8 mouse cellular contexts compared by ENCODE assay signal in genomic region chr7:70281381-70281750, GRCm38 (mm10).
A peak's percentile ranks its signal among the peaks of the same experiment; 100 is the strongest.
DNase-seq lines count a peak whose midpoint lies in the region; ATAC-seq lines count a peak whose summit lies in the region.

No protein-coding gene starts in this region.

- H3K4me3 ChIP-seq in lung, embryonic 16.5 days (ENCODE audit: low read length) = peak overlapping the region; percentile 45
- H3K4me3 ChIP-seq in limb, embryonic 11.5 days (ENCODE audit: low read depth, low read length) = no peak overlapping the region
- no peak overlapping the region for H3K4me3 ChIP-seq in stomach, embryonic 15.5 days (replicated peaks)

- H3K27ac ChIP-seq in lung, embryonic 16.5 days (ENCODE audit: low read length) = no peak overlapping the region
- H3K27ac ChIP-seq in limb, embryonic 11.5 days (replicated peaks; ENCODE audit: low read depth, low read length) = no peak overlapping the region
- no peak overlapping the region for H3K27ac ChIP-seq in stomach, embryonic 15.5 days

- no peaks in the 10 kb centered on the region for H3K9me3 ChIP-seq in lung, embryonic 16.5 days (ENCODE audit: control insufficient read depth, low read length)
- no peaks in the 10 kb centered on the region for H3K9me3 ChIP-seq in limb, embryonic 11.5 days (ENCODE audit: control insufficient read depth, low read length)
- H3K9me3 ChIP-seq in stomach, embryonic 15.5 days = no peaks in the 10 kb centered on the region

- peaks cover 59% of the 10 kb centered on the region for H3K27me3 ChIP-seq in lung, embryonic 16.5 days (ENCODE audit: control insufficient read depth, insufficient read depth, low read depth, low read length)
- H3K27me3 ChIP-seq in limb, embryonic 11.5 days (ENCODE audit: control insufficient read depth, insufficient read depth, low read length) = peaks cover 65% of the 10 kb centered on the region
- peaks cover 46% of the 10 kb centered on the region for H3K27me3 ChIP-seq in stomach, embryonic 15.5 days (replicated peaks)

- peak; percentile 16 for DNase-seq in adrenal gland, postnatal 10 days
- DNase-seq in adrenal gland, postnatal 4 days (ENCODE audit: low spot score in 2 of 2) = no peak
- DNase-seq in lung, postnatal 14 days = no peak
- DNase-seq in limb, embryonic 11.5 days (ENCODE audit: low spot score) = no peak
- DNase-seq in ovary, postnatal 10 days (ENCODE audit: low spot score) = no peak
- DNase-seq in cerebellum, adult 9-11 months = no peak

- peaks cover 13% of the 10 kb centered on the region for H3K4me1 ChIP-seq in lung, embryonic 16.5 days (replicated peaks; ENCODE audit: control insufficient read depth, insufficient read depth, low read length)
- peaks cover 8% of the 10 kb centered on the region for H3K4me1 ChIP-seq in limb, embryonic 11.5 days (ENCODE audit: control insufficient read depth, insufficient read depth, low read length)
- peaks cover 13% of the 10 kb centered on the region; the same call in 1 of the 2 replicates for H3K4me1 ChIP-seq in stomach, embryonic 15.5 days

- no peaks in the 10 kb centered on the region for H3K36me3 ChIP-seq in lung, embryonic 16.5 days (ENCODE audit: control insufficient read depth, insufficient read depth, low read length)
- no peaks in the 10 kb centered on the region for H3K36me3 ChIP-seq in limb, embryonic 11.5 days (ENCODE audit: control insufficient read depth, insufficient read depth, low read length)
- no peaks in the 10 kb centered on the region for H3K36me3 ChIP-seq in stomach, embryonic 15.5 days

- H3K4me2 ChIP-seq in lung, embryonic 16.5 days (ENCODE audit: low read depth, low read length) = peak overlapping the region; percentile 61
- H3K4me2 ChIP-seq in limb, embryonic 11.5 days (ENCODE audit: low read depth, severe bottlenecking) = peak overlapping the region; percentile 38
- H3K4me2 ChIP-seq in stomach, embryonic 15.5 days = peak overlapping the region; percentile 55

- peak; percentile 34; the same call in 1 of the 2 replicates for ATAC-seq in lung, embryonic 16.5 days (ENCODE audit: low read depth)
- ATAC-seq in limb, embryonic 11.5 days (ENCODE audit: insufficient number of reproducible peaks, low FRiP score, low TSS enrichment, low read depth) = no peak
- ATAC-seq in stomach, embryonic 15.5 days (ENCODE audit: insufficient read depth, low FRiP score, low read depth) = no peak

- 12% methylated on average over 22 of the region's 22 CpGs for WGBS in lung, embryonic 16.5 days
- 1% methylated on average over 22 of the region's 22 CpGs for WGBS in limb, embryonic 11.5 days
- 24% methylated on average over 22 of the region's 22 CpGs for WGBS in stomach, embryonic 15.5 days

- H3K9ac ChIP-seq in lung, embryonic 16.5 days (ENCODE audit: low read length) = peak overlapping the region; percentile 8; the same call in 1 of the 2 replicates
- H3K9ac ChIP-seq in limb, embryonic 11.5 days (ENCODE audit: low read length) = no peak overlapping the region
- H3K9ac ChIP-seq in stomach, embryonic 15.5 days = no peak overlapping the region
